Mouse (Mus musculus) brain, embryonic 14.5 days (tissue): ENCODE data around the gene Idi1.

Experiments
- CTCF ChIP-seq: fragments of 200-500 bp; IDR thresholded peaks from 2 replicates; pipeline ENCODE4 v1.5.1; 2012; ENCODE audit warnings: inconsistent platforms, mild to moderate bottlenecking, moderate library complexity, borderline replicate concordance; ENCODE audit not compliant: insufficient read depth, insufficient read length; ENCODE audit errors: extremely low read depth
- POLR2A ChIP-seq: fragments of 200-500 bp; IDR thresholded peaks from 2 replicates; pipeline ENCODE4 v1.6.1; 2012; ENCODE audit warnings: mild to moderate bottlenecking, inconsistent platforms, borderline replicate concordance; ENCODE audit not compliant: poor library complexity, insufficient read depth, insufficient read length, severe bottlenecking; ENCODE audit errors: extremely low read depth

DNA sequence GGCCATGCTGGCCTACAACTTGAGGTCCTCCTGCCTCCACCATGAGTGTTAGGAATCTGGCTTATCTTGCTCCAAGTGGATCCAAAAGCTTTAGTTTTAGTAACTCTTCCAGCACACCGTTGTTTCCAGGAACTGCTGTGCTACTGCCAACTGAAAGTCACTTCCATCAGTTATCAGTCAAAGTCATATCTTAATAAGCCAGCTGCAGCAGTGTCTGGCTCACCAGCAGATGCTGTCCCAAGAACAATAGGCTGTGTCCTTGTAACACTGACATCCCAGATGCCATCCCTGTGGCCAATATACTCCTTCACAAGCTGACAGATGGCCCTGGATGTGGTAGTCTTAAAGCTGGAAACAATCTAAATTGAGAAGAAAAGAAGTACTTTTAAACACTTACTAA lies 36.0 kb upstream of the Idi1 start:
- TF ChIP-seq POLR2A (no peak), CTCF (no peak)
